Mouse (Mus musculus) liver, postnatal 0 days (tissue): ENCODE results near the gene Gdpd5.

Source experiments
- CTCF ChIP-seq: sonication (generic); IDR thresholded peaks from 2 replicates; pipeline ENCODE4 v1.5.1; 2016; ENCODE audit warnings: antibody characterized with exemption, low read depth
- EP300 ChIP-seq: IDR thresholded peaks from 2 replicates; pipeline ENCODE4 v1.6.1; 2016; ENCODE audit warnings: antibody characterized with exemption, low read depth, mild to moderate bottlenecking

- TF ChIP-seq CTCF (no peak), EP300 (no peak)
These were observed 25.5 kb upstream of the Gdpd5 start for GRCm38 (mm10) chr7:99355731-99356131.
